Mouse (Mus musculus) CH12.LX (cell line): ENCODE data around the gene Rab1b. TPM values are rescaled to one million over a fixed set of nuclear protein-coding genes. Genes with fewer than 3 reads are reported as not detected.

Source experiments
- DNase-seq: peaks from one replicate; pipeline ENCODE4 v3.0.0-alpha.2; 2013; ENCODE audit errors: extremely low read depth
- H3K27ac ChIP-seq: 2 replicates; pipeline ENCODE4 v1.5.1; 2012; ENCODE audit warnings: low read depth, mild to moderate bottlenecking, control low read depth, moderate library complexity; ENCODE audit not compliant: insufficient read depth
- H3K27me3 ChIP-seq: replicated peaks from 2 replicates; pipeline ENCODE3; 2012; ENCODE audit warnings: inconsistent platforms
- H3K36me3 ChIP-seq, 2 experiments: replicated peaks in 1 of 2; 2 replicates each; pipeline versions ENCODE3 to v1.6.1; 2012; ENCODE audit warnings: inconsistent platforms in 1 of 2, low read length in 1 of 2, mild to moderate bottlenecking in 1 of 2, mixed read lengths in 1 of 2, moderate library complexity in 1 of 2; ENCODE audit not compliant: control insufficient read depth in 1 of 2, insufficient read depth in 1 of 2
- H3K4me1 ChIP-seq, 2 experiments: 2 replicates each; pipeline ENCODE4 v1.6.1; 2012; ENCODE audit warnings: inconsistent platforms in 1 of 2, moderate library complexity in 1 of 2; ENCODE audit not compliant: insufficient read depth in 2 of 2, control insufficient read depth in 1 of 2
- H3K4me2 ChIP-seq: 2 replicates; pipeline ENCODE4 v1.6.1; 2012; ENCODE audit warnings: low read depth, mild to moderate bottlenecking, control low read depth; ENCODE audit not compliant: poor library complexity, insufficient read depth, severe bottlenecking
- H3K4me3 ChIP-seq, 3 experiments: fragments of 150-350 bp in 1 of 3; sonication (generic) in 1 of 3; replicated peaks in 1 of 3; 2 replicates each; pipeline versions ENCODE3 to v1.5.1; 2011 to 2012; ENCODE audit warnings: low read depth in 2 of 3, low read length in 2 of 3, mild to moderate bottlenecking in 2 of 3, moderate library complexity in 2 of 3, control low read depth in 1 of 3, improper control_type of control experiment in 1 of 3, inconsistent platforms in 1 of 3, mixed read lengths in 1 of 3; ENCODE audit not compliant: poor library complexity in 1 of 3
- H3K79me2 ChIP-seq: replicated peaks from 2 replicates; pipeline ENCODE4 v1.6.1; 2012; ENCODE audit warnings: mild to moderate bottlenecking, moderate library complexity; ENCODE audit not compliant: control insufficient read depth, poor library complexity, insufficient read depth, severe bottlenecking; ENCODE audit errors: extremely low read depth
- H3K9ac ChIP-seq: 2 replicates; pipeline ENCODE4 v1.6.1; 2012; ENCODE audit warnings: low read depth, mild to moderate bottlenecking, control low read depth, moderate library complexity; ENCODE audit not compliant: insufficient read depth
- H3K9me3 ChIP-seq: replicated peaks from 2 replicates; pipeline ENCODE3; 2012; ENCODE audit warnings: low read length, inconsistent platforms, mixed read lengths
- CHD1 ChIP-seq: IDR thresholded peaks from 2 replicates; pipeline ENCODE4 v1.6.1; 2012; ENCODE audit warnings: low read depth, low read length, improper control_type of control experiment, inconsistent platforms
- CHD2 ChIP-seq: IDR thresholded peaks from 2 replicates; pipeline ENCODE4 v1.6.1; 2011; ENCODE audit warnings: low read length, improper control_type of control experiment
- CTCF ChIP-seq, 2 experiments: IDR thresholded peaks in 1 of 2; conservative IDR thresholded peaks in 1 of 2; 2 replicates each; pipeline ENCODE4 v1.5.1; 2011 to 2012; ENCODE audit warnings: low read depth in 2 of 2, low read length in 2 of 2, improper control_type of control experiment in 1 of 2, inconsistent platforms in 1 of 2, mild to moderate bottlenecking in 1 of 2, moderate library complexity in 1 of 2
- E2F4 ChIP-seq: IDR thresholded peaks from 2 replicates; pipeline ENCODE4 v1.6.1; 2011; ENCODE audit warnings: low read depth, low read length, improper control_type of control experiment; ENCODE audit not compliant: insufficient replicate concordance
- EP300 ChIP-seq: IDR thresholded peaks from 2 replicates; pipeline ENCODE4 v1.6.1; 2011; ENCODE audit warnings: low read length, improper control_type of control experiment
- GABPA ChIP-seq: IDR thresholded peaks from 2 replicates; pipeline ENCODE4 v1.6.1; 2012; ENCODE audit warnings: low read depth, low read length, improper control_type of control experiment, inconsistent platforms; ENCODE audit not compliant: insufficient replicate concordance
- HCFC1 ChIP-seq: IDR thresholded peaks from 2 replicates; pipeline ENCODE4 v1.6.1; 2012; ENCODE audit warnings: low read depth, mild to moderate bottlenecking, inconsistent platforms, low read length, improper control_type of control experiment
- IRF4 ChIP-seq: IDR thresholded peaks from 2 replicates; pipeline ENCODE4 v1.6.1; 2014; ENCODE audit warnings: low read depth, mild to moderate bottlenecking, inconsistent platforms, low read length, improper control_type of control experiment
- MAZ ChIP-seq: IDR thresholded peaks from 2 replicates; pipeline ENCODE4 v1.6.1; 2012; ENCODE audit warnings: low read depth, mild to moderate bottlenecking, inconsistent platforms, low read length, improper control_type of control experiment, moderate library complexity
- MXI1 ChIP-seq: IDR thresholded peaks from 2 replicates; pipeline ENCODE4 v1.6.1; 2011; ENCODE audit warnings: mild to moderate bottlenecking, low read depth, low read length, improper control_type of control experiment
- NELFE ChIP-seq: IDR thresholded peaks from 2 replicates; pipeline ENCODE4 v1.6.1; 2011; ENCODE audit warnings: low read depth, low read length, improper control_type of control experiment
- PAX5 ChIP-seq: IDR thresholded peaks from 2 replicates; pipeline ENCODE4 v1.6.1; 2012; ENCODE audit warnings: low read length, inconsistent platforms, mixed read lengths
- RCOR1 ChIP-seq: conservative IDR thresholded peaks from 2 replicates; pipeline ENCODE4 v1.6.1; 2012; ENCODE audit warnings: low read depth, mild to moderate bottlenecking, inconsistent platforms, low read length, improper control_type of control experiment
- UBTF ChIP-seq: IDR thresholded peaks from 2 replicates; pipeline ENCODE4 v1.6.1; 2012; ENCODE audit warnings: low read depth, mild to moderate bottlenecking, inconsistent platforms, low read length, improper control_type of control experiment, moderate library complexity
- USF1 ChIP-seq: IDR thresholded peaks from 2 replicates; pipeline ENCODE4 v1.6.1; 2014; ENCODE audit warnings: low read depth, mild to moderate bottlenecking, inconsistent platforms, low read length, improper control_type of control experiment
- USF2 ChIP-seq: conservative IDR thresholded peaks from 2 replicates; pipeline ENCODE4 v1.6.1; 2011; ENCODE audit warnings: low read depth, low read length, improper control_type of control experiment
- ZMIZ1 ChIP-seq: IDR thresholded peaks from 2 replicates; pipeline ENCODE4 v1.6.1; 2012; ENCODE audit warnings: low read depth, mild to moderate bottlenecking, inconsistent platforms, low read length, improper control_type of control experiment
- ZNF384 ChIP-seq: IDR thresholded peaks from 2 replicates; pipeline ENCODE4 v1.6.1; 2012; ENCODE audit warnings: low read depth, low read length, improper control_type of control experiment, inconsistent platforms
- dilution Hi-C: fragments of 300-500 bp; cut with MboI; formaldehyde crosslinking; loops from 2 replicates; pipeline ENCODE4 v1.14.3; 2020; ENCODE audit warnings: low sequenced_read_pairs; ENCODE audit not compliant: extremely low pct_unique_long_range_greater_than_20kb, extremely low pct_ligation_motif_present
- in situ Hi-C: fragments of 300-500 bp; cut with MboI; formaldehyde crosslinking; loops from 3 replicates; pipeline ENCODE4 v1.14.3; 2019; ENCODE audit warnings: low sequenced_read_pairs, low pct_ligation_motif_present, low pct_unique_long_range_greater_than_20kb, mixed read lengths
- polyA plus RNA-seq: library from polyadenylated mRNA; unstranded; fragments of >175 nt; gene quantifications from 2 replicates; pipeline ENCODE4 v1.2.1, GENCODE M21; 2012; ENCODE audit warnings: low read depth; ENCODE audit not compliant: insufficient read length
- total RNA-seq, 2 experiments: library from RNA; depleted of rRNA; stranded (reverse); fragments of 300-350 nt in 1 of 2; fragments of >200 nt in 1 of 2; gene quantifications; 2 replicates each; pipeline ENCODE4 v1.2.3; 2012 to 2014

Gene Rab1b
- total and polyA plus RNA-seq, 3 experiments = 78.4 to 88.3 (median 87.1) TPM

GRCm38 (mm10) chr19:5060365-5061330 is 46.2 kb downstream of the Rab1b start:
- DNase-seq = no peak
- no peak overlapping the region for H3K4me2 ChIP-seq

GRCm38 (mm10) chr19:5058801-5059771 is 47.8 kb downstream of the Rab1b start:
- Histone ChIP-seq H3K36me3 (peaks cover 0 to 12% of the 10 kb centered on the region in 2 experiments), H3K79me2 (no peaks in the 10 kb centered on the region), H3K9ac (no peak overlapping the region), H3K4me2 (no peak overlapping the region), H3K9me3 (no peaks in the 10 kb centered on the region), H3K4me3 (no peak overlapping the region), H3K27ac (no peak overlapping the region), H3K4me1 (peaks cover 6 to 12% of the 10 kb centered on the region in 2 experiments), H3K27me3 (peaks cover 24% of the 10 kb centered on the region)
- no peak for DNase-seq
- TF ChIP-seq PAX5 = no peak
- TF ChIP-seq EP300 = no peak
- no peak for TF ChIP-seq HCFC1
- TF ChIP-seq ZNF384 = no peak
- no peak for TF ChIP-seq USF2
- TF ChIP-seq GABPA = no peak
- no peak for TF ChIP-seq E2F4
- no peak for TF ChIP-seq UBTF
- no peak for TF ChIP-seq CTCF (conservative IDR thresholded peaks at IDR 0.05 in 1 of 2, IDR thresholded peaks at IDR 0.05 in 1 of 2; ENCODE audit: low read depth in 2 of 2, low read length in 2 of 2)
- TF ChIP-seq CHD2 = no peak
- no peak for TF ChIP-seq MAZ
- TF ChIP-seq MXI1 = no peak
- no peak for TF ChIP-seq IRF4
- no peak for TF ChIP-seq NELFE
- no peak for TF ChIP-seq CHD1
- TF ChIP-seq ZMIZ1 = no peak
- TF ChIP-seq USF1 = no peak
- in situ Hi-C loops = no loop called here
- dilution Hi-C loops = no loop called here

More at GRCm38 (mm10) chr19:5060365-5061330, 46.2 kb downstream of the Rab1b start:
- H3K79me2 ChIP-seq = no peaks in the 10 kb centered on the region
- peaks cover 0 to 4% of the 10 kb centered on the region in 2 experiments for H3K36me3 ChIP-seq
- H3K4me3 ChIP-seq = no peak overlapping the region
- in situ Hi-C loops = no loop called here
- no peaks in the 10 kb centered on the region for H3K9me3 ChIP-seq
- peaks cover 40% of the 10 kb centered on the region for H3K27me3 ChIP-seq
- H3K9ac ChIP-seq = no peak overlapping the region
- H3K4me1 ChIP-seq = peaks cover 5 to 11% of the 10 kb centered on the region in 2 experiments; a peak in 3 of 4 replicates
- TF ChIP-seq CHD2 = no peak
- no peak for TF ChIP-seq UBTF
- TF ChIP-seq RCOR1 = no peak
- no peak for TF ChIP-seq E2F4
- H3K27ac ChIP-seq = no peak overlapping the region
- dilution Hi-C loops = no loop called here
